Mouse (Mus musculus) limb, embryonic 10.5 days (tissue): ENCODE measurements at regions not wholly inside any gene's neighbourhood (a gene's known extent, or its start where the extent isn't known, plus 50 kb on each side); places are given as distances from the start of the nearest gene placed in this dataset.

Experiments used
- DNase-seq: peaks from one replicate; pipeline ENCODE4 v3.0.0-alpha.2; 2017; ENCODE audit warnings: low spot score
- H3K27ac ChIP-seq: fragments of 300-500 bp; sonication (generic); 2 replicates; pipeline ENCODE4 v1.5.1; 2016; ENCODE audit warnings: mild to moderate bottlenecking
- H3K27me3 ChIP-seq: fragments of 300-500 bp; sonication (generic); 2 replicates; pipeline ENCODE4 v1.6.1; 2016; ENCODE audit warnings: low read depth, mild to moderate bottlenecking; ENCODE audit not compliant: poor library complexity, severe bottlenecking
- H3K36me3 ChIP-seq: fragments of 300-500 bp; sonication (generic); 2 replicates; pipeline ENCODE4 v1.6.1; 2016; ENCODE audit warnings: mild to moderate bottlenecking, moderate library complexity
- H3K4me1 ChIP-seq: fragments of 300-500 bp; sonication (generic); 2 replicates; pipeline ENCODE4 v1.6.1; 2016
- H3K4me3 ChIP-seq: fragments of 300-500 bp; sonication (generic); 2 replicates; pipeline ENCODE4 v1.5.1; 2016; ENCODE audit warnings: mild to moderate bottlenecking, moderate library complexity
- H3K9me3 ChIP-seq: fragments of 300-500 bp; sonication (generic); replicated peaks from 2 replicates; pipeline ENCODE4 v1.6.1; 2016; ENCODE audit warnings: mild to moderate bottlenecking
- WGBS: fragments of 180-500 bp; shearing (Covaris S2); methylation state at CpG from one replicate; pipeline ENCODE4 v1.1.7; 2016; 5-methylcytosine and 5-hydroxymethylcytosine counted together

DNA sequence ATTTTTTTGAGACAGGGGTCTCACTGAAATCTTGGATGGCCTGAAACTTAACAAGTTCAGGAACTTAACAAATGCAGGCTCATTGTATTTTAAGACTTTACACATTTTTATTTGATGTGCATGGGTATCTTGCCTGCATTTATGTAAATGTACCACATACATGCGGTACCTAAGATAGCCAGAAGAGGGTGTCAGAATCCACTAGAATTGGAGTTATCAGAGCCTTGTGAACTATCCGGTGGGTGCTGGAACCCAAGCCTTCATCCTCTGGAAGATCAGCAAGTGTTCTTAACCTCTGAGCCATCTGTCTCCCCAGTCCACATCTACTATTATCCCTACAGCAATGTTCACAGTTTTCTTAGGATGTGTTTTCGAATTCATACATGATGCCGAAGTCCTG, 245.7 kb upstream of the Id4 start:
- Histone ChIP-seq H3K4me3 (no peak overlapping the region), H3K27ac (no peak overlapping the region), H3K36me3 (no peaks in the 10 kb centered on the region), H3K4me1 (peaks cover 8% of the 10 kb centered on the region; the same call in 1 of the 2 replicates), H3K9me3 (no peaks in the 10 kb centered on the region), H3K27me3 (no peaks in the 10 kb centered on the region)
- WGBS, result 73% methylated on average over 4 of the region's 4 CpGs
- DNase-seq, result no peak

DNA sequence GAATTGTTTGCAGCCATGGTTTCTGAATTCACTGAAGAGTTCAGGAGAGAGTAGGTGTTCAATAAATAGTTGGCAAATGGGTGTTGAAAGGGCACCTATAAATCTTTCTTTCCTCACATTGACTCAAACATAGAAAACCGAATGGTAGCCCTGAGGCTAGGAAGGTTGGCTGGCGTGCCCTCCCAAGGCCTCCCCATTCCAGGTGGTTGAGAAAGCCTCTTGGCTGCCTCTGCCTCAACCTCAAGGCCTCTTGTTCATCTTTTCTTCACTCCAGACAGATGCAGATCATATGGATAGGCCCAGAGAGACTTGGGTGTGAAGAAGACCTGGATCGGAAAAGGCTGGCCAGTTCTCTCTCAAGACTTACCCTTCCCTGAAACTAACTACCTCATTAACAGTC, 245.0 kb upstream of the Id4 start:
- Histone ChIP-seq H3K27ac (no peak overlapping the region), H3K4me1 (peaks cover 8% of the 10 kb centered on the region; the same call in 1 of the 2 replicates), H3K36me3 (no peaks in the 10 kb centered on the region), H3K27me3 (no peaks in the 10 kb centered on the region), H3K4me3 (no peak overlapping the region), H3K9me3 (no peaks in the 10 kb centered on the region)
- WGBS, result 71% methylated on average over 3 of the region's 3 CpGs
- DNase-seq, result no peak

DNA sequence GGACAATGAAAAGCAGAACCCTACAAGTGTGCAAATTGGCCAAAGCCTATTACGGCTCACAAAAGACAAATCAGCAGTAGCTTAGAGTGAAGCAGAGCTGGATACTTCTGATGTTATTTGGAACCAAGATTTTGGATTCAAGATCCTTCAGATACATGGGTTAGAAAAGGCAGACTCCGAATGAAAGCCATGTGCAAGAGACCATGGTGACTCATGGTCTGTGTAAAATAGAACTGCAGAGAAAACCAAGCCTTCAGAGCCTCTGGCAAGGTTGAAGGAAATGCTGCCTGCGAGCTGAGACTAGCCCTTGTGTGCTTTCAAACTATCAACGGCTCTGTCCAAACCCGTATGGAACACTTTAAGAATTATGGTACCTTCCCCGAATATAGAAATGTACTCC, 244.4 kb upstream of the Id4 start:
- DNase-seq, result no peak
- H3K4me3 ChIP-seq, result no peak overlapping the region
- WGBS, result 92% methylated on average over 6 of the region's 6 CpGs
- no peaks in the 10 kb centered on the region for H3K27me3 ChIP-seq
- no peaks in the 10 kb centered on the region for H3K9me3 ChIP-seq
- H3K27ac ChIP-seq, result no peak overlapping the region
- H3K36me3 ChIP-seq, result no peaks in the 10 kb centered on the region
- H3K4me1 ChIP-seq, result peaks cover 8% of the 10 kb centered on the region; the same call in 1 of the 2 replicates

DNA sequence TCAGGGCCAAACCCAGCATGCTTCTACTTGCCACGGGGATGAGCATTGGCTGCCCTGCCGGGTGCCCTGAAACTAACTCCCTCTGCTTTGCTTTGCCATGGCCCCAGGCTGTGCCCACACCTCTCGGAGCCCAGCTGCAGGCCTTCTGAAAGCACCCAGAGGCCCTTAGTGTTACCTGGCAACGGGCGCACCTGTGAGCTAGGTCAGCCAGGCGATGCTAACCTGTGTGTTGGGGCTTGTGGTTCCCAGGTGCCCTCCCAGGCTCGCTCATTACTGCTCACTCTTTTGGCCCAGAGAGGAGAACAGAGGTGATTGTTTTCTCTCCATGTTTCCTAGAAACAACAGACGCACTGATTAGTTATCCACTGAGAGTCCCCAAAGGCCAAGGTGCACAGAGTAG, 243.4 kb upstream of the Id4 start:
- Histone ChIP-seq H3K27ac (no peak overlapping the region), H3K4me3 (no peak overlapping the region), H3K27me3 (no peaks in the 10 kb centered on the region), H3K9me3 (no peaks in the 10 kb centered on the region), H3K36me3 (no peaks in the 10 kb centered on the region), H3K4me1 (peaks cover 8% of the 10 kb centered on the region; the same call in 1 of the 2 replicates)
- no peak for DNase-seq
- 83% methylated on average over 8 of the region's 8 CpGs for WGBS

DNA sequence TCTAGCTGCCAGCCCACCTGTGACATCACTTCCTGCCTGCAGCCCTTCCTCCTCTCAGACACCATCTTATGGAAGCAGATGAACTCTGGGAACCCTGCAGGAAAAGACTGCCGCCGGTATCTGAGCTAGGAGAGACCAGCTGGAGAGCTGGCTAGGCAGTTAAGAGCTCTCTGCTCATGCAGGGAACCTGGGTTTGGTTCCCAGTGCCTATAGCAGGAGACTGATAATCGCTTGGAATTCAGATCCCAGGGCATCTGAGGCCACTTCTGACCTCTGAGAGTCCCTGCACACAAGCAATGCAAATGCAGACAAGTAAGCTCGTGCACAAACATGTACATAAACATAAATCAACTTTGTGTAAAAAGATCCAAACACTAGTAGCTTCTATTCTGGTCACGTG, 242.4 kb upstream of the Id4 start:
- Histone ChIP-seq H3K4me3 (no peak overlapping the region), H3K27me3 (no peaks in the 10 kb centered on the region), H3K9me3 (no peaks in the 10 kb centered on the region), H3K36me3 (no peaks in the 10 kb centered on the region), H3K4me1 (peaks cover 8% of the 10 kb centered on the region; the same call in 1 of the 2 replicates), H3K27ac (no peak overlapping the region)
- 80% methylated on average over 5 of the region's 5 CpGs for WGBS
- DNase-seq, result no peak

DNA sequence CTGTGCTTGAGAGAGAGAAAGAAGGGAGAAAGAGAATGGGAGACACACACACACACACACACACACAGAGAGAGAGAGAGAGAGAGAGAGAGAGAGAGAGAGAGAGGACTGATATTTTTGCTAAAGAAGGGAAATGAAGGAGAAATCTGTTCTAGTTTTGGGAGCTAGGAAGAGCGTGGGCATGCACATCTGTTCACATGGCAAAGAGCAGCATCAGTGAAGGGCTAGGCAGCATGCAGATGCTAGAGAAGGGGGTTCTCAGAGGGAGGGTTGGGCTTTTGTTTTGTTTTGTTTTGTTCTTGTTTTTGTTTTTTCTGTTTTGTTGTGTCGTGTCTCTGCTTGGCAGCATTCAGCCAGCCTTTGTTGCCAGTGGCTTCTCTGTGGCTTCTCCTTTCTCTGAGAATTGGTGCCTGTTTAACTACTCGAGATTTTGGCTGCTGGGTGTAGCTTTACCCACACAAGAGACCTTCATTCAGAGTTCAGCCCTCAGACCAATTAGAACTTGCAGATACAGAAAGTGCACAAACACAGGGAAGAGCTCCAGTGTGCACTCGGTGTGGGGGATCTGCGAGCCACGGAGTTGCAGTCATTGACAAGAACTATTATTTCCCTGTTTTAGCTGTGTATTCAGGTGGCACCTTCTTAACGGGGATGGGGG, 237.9 kb upstream of the Id4 start:
- H3K36me3 ChIP-seq, result no peaks in the 10 kb centered on the region
- H3K27ac ChIP-seq, result no peak overlapping the region
- H3K27me3 ChIP-seq, result no peaks in the 10 kb centered on the region
- H3K4me1 ChIP-seq, result peaks cover 8% of the 10 kb centered on the region; the same call in 1 of the 2 replicates
- WGBS, result 85% methylated on average over 7 of the region's 7 CpGs
- H3K9me3 ChIP-seq, result no peaks in the 10 kb centered on the region
- DNase-seq, result no peak
- no peak overlapping the region for H3K4me3 ChIP-seq

DNA sequence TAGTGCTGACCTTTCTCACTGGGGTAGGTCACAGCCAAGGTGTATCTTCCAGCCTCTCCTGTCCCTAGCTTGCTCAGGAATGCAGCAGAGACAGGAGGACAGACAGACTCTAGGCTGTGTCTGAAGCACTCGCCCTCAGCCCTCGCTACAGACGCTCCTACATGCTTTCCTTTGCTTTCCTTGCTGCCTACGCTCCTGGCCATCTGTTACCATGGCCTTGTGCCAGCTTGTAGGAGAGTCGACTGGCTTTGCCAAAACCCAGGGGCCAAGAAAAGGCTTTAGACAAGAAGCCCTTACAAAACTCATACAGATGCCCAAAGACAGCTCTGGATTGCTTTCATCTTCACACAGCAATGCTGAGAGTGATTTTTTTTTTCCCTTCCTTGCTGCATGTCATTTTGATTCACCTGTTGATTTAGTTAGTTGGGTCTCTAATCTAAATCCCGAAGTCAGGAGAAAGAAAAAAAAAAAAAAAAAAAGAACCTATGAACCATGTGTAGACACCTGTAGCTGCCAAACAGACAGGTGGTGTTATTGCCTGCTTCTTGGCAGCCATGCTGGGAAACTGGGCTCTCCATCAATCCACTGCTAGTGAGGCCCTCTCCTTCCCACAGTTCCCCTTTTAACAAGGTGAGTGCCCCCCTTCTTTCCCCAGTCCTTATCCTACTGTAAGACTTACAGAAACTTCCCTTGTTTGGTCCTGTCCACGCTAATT, 233.1 kb upstream of the Id4 start:
- DNase-seq, result no peak
- Histone ChIP-seq H3K4me3 (no peak overlapping the region), H3K36me3 (no peaks in the 10 kb centered on the region), H3K9me3 (no peaks in the 10 kb centered on the region), H3K27me3 (no peaks in the 10 kb centered on the region), H3K27ac (no peak overlapping the region), H3K4me1 (no peaks in the 10 kb centered on the region)
- 83% methylated on average over 7 of the region's 7 CpGs for WGBS

DNA sequence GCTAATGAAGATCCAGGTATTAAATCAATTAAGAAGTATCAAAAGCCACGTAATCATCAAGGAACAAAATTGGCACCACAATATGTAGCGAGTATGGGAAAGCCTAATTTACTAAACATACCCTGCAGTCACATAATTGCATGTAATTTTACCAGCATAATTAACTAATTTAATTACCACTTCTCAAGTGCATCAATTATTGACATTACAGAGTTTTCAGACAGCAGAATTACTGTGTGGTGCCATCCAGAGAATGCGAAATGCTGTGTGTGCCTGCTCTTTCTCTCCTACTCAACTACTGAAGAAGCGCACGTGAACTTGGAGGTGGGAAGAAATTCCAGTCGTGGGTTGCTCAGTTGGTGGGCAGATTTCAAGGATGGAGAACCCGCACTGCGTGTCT, 229.5 kb upstream of the Id4 start:
- no peak overlapping the region for H3K27ac ChIP-seq
- no peaks in the 10 kb centered on the region for H3K9me3 ChIP-seq
- 80% methylated on average over 8 of the region's 8 CpGs for WGBS
- no peak overlapping the region for H3K4me3 ChIP-seq
- no peaks in the 10 kb centered on the region for H3K27me3 ChIP-seq
- DNase-seq, result no peak
- no peaks in the 10 kb centered on the region for H3K36me3 ChIP-seq
- H3K4me1 ChIP-seq, result no peaks in the 10 kb centered on the region

DNA sequence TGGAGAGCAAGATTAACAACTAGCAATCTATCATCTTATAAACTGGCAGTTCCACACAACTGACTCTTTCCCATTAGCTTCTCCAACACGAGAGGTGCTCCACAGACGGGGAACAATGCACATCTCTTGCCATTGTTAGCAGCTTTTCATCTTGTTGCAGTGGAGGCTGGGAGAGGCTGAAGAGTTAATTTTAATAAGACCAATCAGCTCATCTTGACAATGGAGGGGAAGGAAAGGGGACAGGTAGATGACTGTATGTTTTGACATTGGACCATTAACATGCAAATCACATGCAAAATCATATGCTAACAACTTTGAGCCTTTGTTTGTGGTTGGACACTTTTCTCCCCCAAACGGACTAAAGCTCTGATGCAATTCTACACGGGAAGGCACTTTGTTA, 218.9 kb upstream of the Id4 start:
- H3K4me1 ChIP-seq, result peaks cover 6% of the 10 kb centered on the region; the same call in 1 of the 2 replicates
- H3K36me3 ChIP-seq, result no peaks in the 10 kb centered on the region
- no peak overlapping the region for H3K4me3 ChIP-seq
- no peaks in the 10 kb centered on the region for H3K27me3 ChIP-seq
- DNase-seq, result no peak
- H3K9me3 ChIP-seq, result no peaks in the 10 kb centered on the region
- WGBS, result 80% methylated on average over 4 of the region's 4 CpGs
- no peak overlapping the region for H3K27ac ChIP-seq

DNA sequence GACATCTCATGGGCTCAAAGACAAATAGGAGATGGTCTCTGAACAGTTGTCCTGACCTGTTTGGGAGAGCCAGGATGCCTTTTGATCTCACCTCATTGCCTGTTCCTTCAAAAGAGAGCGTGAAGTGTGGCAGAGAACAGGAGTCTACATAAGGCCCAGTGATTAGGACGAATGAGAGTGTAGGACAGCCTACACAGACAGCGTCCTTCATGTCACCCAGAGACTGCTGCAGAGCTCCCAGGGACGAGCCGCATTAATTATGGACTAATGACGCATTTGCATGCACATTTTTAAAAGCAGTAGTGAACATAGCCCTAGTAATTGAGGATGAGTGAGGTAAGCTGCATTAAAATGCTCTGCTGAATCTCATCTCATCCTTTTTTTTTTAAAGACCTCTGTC, 218.5 kb upstream of the Id4 start:
- 81% methylated on average over 6 of the region's 6 CpGs for WGBS
- DNase-seq, result no peak
- no peak overlapping the region for H3K27ac ChIP-seq

DNA sequence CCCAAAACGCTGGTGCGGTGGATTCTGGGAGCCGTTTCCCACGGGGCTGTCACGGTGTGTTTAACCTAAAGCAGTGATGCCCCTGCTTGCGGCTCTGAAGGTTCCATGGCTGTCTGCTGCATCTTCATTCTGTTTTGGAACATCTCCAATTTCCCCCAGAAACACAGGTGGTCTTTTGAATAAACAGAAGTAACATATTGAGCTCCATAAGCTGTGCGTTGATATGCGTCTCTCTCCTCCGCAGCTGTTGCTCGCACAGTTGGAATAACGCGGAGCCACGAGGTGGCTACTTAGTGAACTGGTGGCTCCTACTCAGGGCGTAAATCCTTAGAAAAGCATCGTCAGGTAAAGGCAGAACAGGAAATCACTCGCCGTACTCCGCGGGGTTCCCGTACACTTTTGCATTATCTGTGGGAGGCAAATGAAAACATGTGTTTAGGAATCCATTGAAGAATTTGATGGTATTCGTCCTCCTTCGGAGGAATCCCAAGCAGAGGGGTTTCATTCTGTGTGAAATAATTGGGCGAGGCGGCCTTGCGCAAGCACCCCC, 214.8 kb upstream of the Id4 start:
- H3K4me1 ChIP-seq, result peaks cover 6% of the 10 kb centered on the region; the same call in 1 of the 2 replicates
- H3K9me3 ChIP-seq, result no peaks in the 10 kb centered on the region
- H3K27me3 ChIP-seq, result no peaks in the 10 kb centered on the region
- no peak overlapping the region for H3K27ac ChIP-seq
- WGBS, result 77% methylated on average over 25 of the region's 25 CpGs
- no peak for DNase-seq
- H3K36me3 ChIP-seq, result no peaks in the 10 kb centered on the region
- H3K4me3 ChIP-seq, result no peak overlapping the region

More for the DNA sequence above, 218.5 kb upstream of the Id4 start:
- Histone ChIP-seq H3K4me1 (peaks cover 6% of the 10 kb centered on the region; the same call in 1 of the 2 replicates), H3K9me3 (no peaks in the 10 kb centered on the region), H3K27me3 (no peaks in the 10 kb centered on the region), H3K4me3 (no peak overlapping the region), H3K36me3 (no peaks in the 10 kb centered on the region)

DNA sequence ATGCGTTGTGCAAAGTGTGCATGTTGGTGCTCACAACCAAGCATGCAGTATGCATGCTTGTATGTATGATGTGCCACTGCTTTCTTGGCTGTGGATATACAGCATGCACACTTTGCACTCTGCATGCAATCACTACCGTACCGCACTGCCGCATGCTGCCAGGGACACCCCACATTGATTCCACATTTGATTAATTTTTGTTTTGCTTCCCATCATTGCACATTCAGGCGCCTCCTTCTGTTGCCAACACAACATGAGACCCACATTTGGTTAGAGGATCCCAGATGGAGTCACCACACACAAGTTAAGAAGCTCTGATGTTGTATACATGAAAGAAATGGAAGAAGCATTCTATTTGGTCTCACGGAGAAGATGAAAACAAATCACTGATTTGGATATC, 211.2 kb upstream of the Id4 start:
- H3K27me3 ChIP-seq, result no peaks in the 10 kb centered on the region
- H3K4me3 ChIP-seq, result no peak overlapping the region
- WGBS, result 97% methylated on average over 6 of the region's 6 CpGs
- DNase-seq, result no peak
- H3K4me1 ChIP-seq, result peaks cover 6% of the 10 kb centered on the region; the same call in 1 of the 2 replicates
- H3K27ac ChIP-seq, result no peak overlapping the region
- no peaks in the 10 kb centered on the region for H3K36me3 ChIP-seq
- H3K9me3 ChIP-seq, result no peaks in the 10 kb centered on the region

DNA sequence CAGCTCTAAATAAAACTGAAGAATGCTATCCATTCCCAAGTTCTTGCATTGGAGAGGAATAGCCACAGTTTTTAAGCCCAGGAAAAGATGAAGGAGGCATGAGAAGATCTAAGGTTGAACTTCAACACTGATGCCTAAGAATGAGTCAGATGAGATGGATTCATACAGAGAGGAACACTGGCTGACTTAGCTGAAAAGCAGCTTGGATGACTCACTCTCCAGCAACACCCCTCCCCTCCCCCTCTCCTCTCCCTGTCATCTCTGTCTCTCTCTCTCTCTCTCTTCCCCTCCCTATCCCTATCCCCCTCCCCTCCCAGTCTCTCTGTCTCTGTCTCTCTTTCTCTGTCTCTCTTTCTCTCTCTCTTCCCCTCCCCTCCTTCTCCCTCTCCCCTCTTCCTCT, 186.4 kb upstream of the Id4 start:
- Histone ChIP-seq H3K36me3 (no peaks in the 10 kb centered on the region), H3K27ac (no peak overlapping the region), H3K4me3 (no peak overlapping the region), H3K27me3 (no peaks in the 10 kb centered on the region), H3K9me3 (no peaks in the 10 kb centered on the region), H3K4me1 (no peaks in the 10 kb centered on the region)
- no peak for DNase-seq
